Mouse (Mus musculus): ENCODE data around the gene Vsig10.
"Not testable (repeated sequence)": the region's sequence is repeated elsewhere in the genome, so short reads cannot be mapped to it uniquely, and the experiment has no call there.

Gene Vsig10

GRCm38 (mm10) chr5:117303691-117304579 lies 14.9 kb upstream of the Vsig10 start:
- DNase-seq: no peak

- DNase-seq: peak; percentile 57
Observed at GRCm38 (mm10) chr5:117304947-117305346, 13.9 kb upstream of the Vsig10 start.

- DNase-seq: no peak
Observed at GRCm38 (mm10) chr5:117305754-117306153, 13.1 kb upstream of the Vsig10 start.

GRCm38 (mm10) chr5:117306826-117307225 lies 12.1 kb upstream of the Vsig10 start:
- DNase-seq: no peak

- DNase-seq: peak; percentile 44
Observed at GRCm38 (mm10) chr5:117307699-117308098, 11.2 kb upstream of the Vsig10 start.

- DNase-seq: no peak
Observed at GRCm38 (mm10) chr5:117313420-117313819, 5.5 kb upstream of the Vsig10 start.

GRCm38 (mm10) chr5:117313909-117314308 lies 5.0 kb upstream of the Vsig10 start:
- no peak for DNase-seq

GRCm38 (mm10) chr5:117314587-117315428 lies 4.1 kb upstream of the Vsig10 start:
- DNase-seq: no peak

- DNase-seq: no peak
Observed at GRCm38 (mm10) chr5:117323751-117324150, 4.9 kb downstream of the Vsig10 start.

- DNase-seq: no peak
Observed at GRCm38 (mm10) chr5:117326408-117326807, 7.5 kb downstream of the Vsig10 start.

- DNase-seq: no peak
Observed at GRCm38 (mm10) chr5:117330457-117330856, 11.6 kb downstream of the Vsig10 start.

GRCm38 (mm10) chr5:117337999-117338398 lies 19.1 kb downstream of the Vsig10 start:
- no peak for DNase-seq

GRCm38 (mm10) chr5:117338503-117338902 lies 19.6 kb downstream of the Vsig10 start:
- no peak for DNase-seq

- no peak for DNase-seq
Observed at GRCm38 (mm10) chr5:117340081-117340480, 21.2 kb downstream of the Vsig10 start.

GRCm38 (mm10) chr5:117341896-117342295 lies 23.0 kb downstream of the Vsig10 start:
- DNase-seq: no peak

GRCm38 (mm10) chr5:117344496-117344895 lies 25.6 kb downstream of the Vsig10 start:
- DNase-seq: not testable (repeated sequence)

GRCm38 (mm10) chr5:117345432-117345976 lies 26.6 kb downstream of the Vsig10 start:
- no peak for DNase-seq

- no peak for DNase-seq
Observed at GRCm38 (mm10) chr5:117346281-117346680, 27.4 kb downstream of the Vsig10 start.

GRCm38 (mm10) chr5:117347011-117347410 lies 28.1 kb downstream of the Vsig10 start:
- DNase-seq: no peak

- DNase-seq: no peak
Observed at GRCm38 (mm10) chr5:117347838-117348237, 29.0 kb downstream of the Vsig10 start.

GRCm38 (mm10) chr5:117348279-117348678 lies 29.4 kb downstream of the Vsig10 start:
- peak; percentile 54 for DNase-seq

GRCm38 (mm10) chr5:117354121-117354520 lies 35.2 kb downstream of the Vsig10 start:
- no peak for DNase-seq

GRCm38 (mm10) chr5:117355648-117356303 lies 36.9 kb downstream of the Vsig10 start:
- DNase-seq: no peak
